Mouse (Mus musculus): ENCODE measurements around the gene Bcl2l10. TPM values are rescaled to one million over a fixed set of nuclear protein-coding genes. Genes with fewer than 3 reads are reported as not detected.
"Not testable (repeated sequence)": the region's sequence is repeated elsewhere in the genome, so short reads cannot be mapped to it uniquely, and the experiment has no call there.

The Bcl2l10 gene
- total RNA-seq, 2 experiments from 2014 or later = not detected

GRCm38 (mm10) chr9:75334440-75334839 lies 13.1 kb upstream of the Bcl2l10 start:
- no peak for DNase-seq (ENCODE audit: low spot score in 2 of 2)
- intact Hi-C loops (cut with DNase I) = no loop called here

- intact Hi-C loops (cut with DNase I) = no loop called here
Observed at GRCm38 (mm10) chr9:75338016-75338415, 9.5 kb upstream of the Bcl2l10 start.

GRCm38 (mm10) chr9:75342433-75342832 lies 5.1 kb upstream of the Bcl2l10 start:
- intact Hi-C loops (cut with DNase I) = no loop called here
- no peak for DNase-seq (ENCODE audit: low spot score in 2 of 2)

More at GRCm38 (mm10) chr9:75338016-75338415, 9.5 kb upstream of the Bcl2l10 start:
- peak; percentile 64 to 78 for DNase-seq (ENCODE audit: low spot score in 2 of 2)

- intact Hi-C loops (cut with DNase I) = no loop called here
Observed at GRCm38 (mm10) chr9:75348066-75348465, 508 bp downstream of the Bcl2l10 start.

GRCm38 (mm10) chr9:75348641-75349040 lies 1.1 kb downstream of the Bcl2l10 start:
- DNase-seq (ENCODE audit: low spot score in 2 of 2) = no peak
- intact Hi-C loops (cut with DNase I) = no loop called here

More at GRCm38 (mm10) chr9:75348066-75348465, 508 bp downstream of the Bcl2l10 start:
- no peak for DNase-seq (ENCODE audit: low spot score in 2 of 2)

- DNase-seq (ENCODE audit: low spot score in 2 of 2) = no peak
- intact Hi-C loops (cut with DNase I) = no loop called here
Observed at GRCm38 (mm10) chr9:75353094-75353493, 5.5 kb downstream of the Bcl2l10 start.

GRCm38 (mm10) chr9:75355783-75356182 lies 8.2 kb downstream of the Bcl2l10 start:
- DNase-seq (ENCODE audit: low spot score in 2 of 2) = no peak
- intact Hi-C loops (cut with DNase I) = no loop called here

GRCm38 (mm10) chr9:75357087-75357654 lies 9.6 kb downstream of the Bcl2l10 start:
- peak; percentile 34 to 52 for DNase-seq (ENCODE audit: low spot score in 2 of 2)
- intact Hi-C loops (cut with DNase I) = no loop called here

GRCm38 (mm10) chr9:75361699-75362098 lies 14.1 kb downstream of the Bcl2l10 start:
- DNase-seq (ENCODE audit: low spot score in 2 of 2) = no peak
- intact Hi-C loops (cut with DNase I) = loop anchor here (2.0 kb wide), 1 partner anchor 79 kb away; the partner anchor contains the start of gene Leo1

- DNase-seq (ENCODE audit: low spot score in 2 of 2) = no peak
- intact Hi-C loops (cut with DNase I) = no loop called here
Observed at GRCm38 (mm10) chr9:75362201-75362600, 14.6 kb downstream of the Bcl2l10 start.

GRCm38 (mm10) chr9:75363001-75363400 lies 15.4 kb downstream of the Bcl2l10 start:
- intact Hi-C loops (cut with DNase I) = no loop called here
- DNase-seq (ENCODE audit: low spot score in 2 of 2) = no peak

GRCm38 (mm10) chr9:75363702-75364101 lies 16.1 kb downstream of the Bcl2l10 start:
- DNase-seq (ENCODE audit: low spot score in 2 of 2); intact Hi-C loops (cut with DNase I): not testable (repeated sequence)

GRCm38 (mm10) chr9:75365195-75365594 lies 17.6 kb downstream of the Bcl2l10 start:
- no peak for DNase-seq (ENCODE audit: low spot score in 2 of 2)
- intact Hi-C loops (cut with DNase I) = no loop called here

GRCm38 (mm10) chr9:75366191-75366590 lies 18.6 kb downstream of the Bcl2l10 start:
- intact Hi-C loops (cut with DNase I) = no loop called here
- DNase-seq (ENCODE audit: low spot score in 2 of 2) = no peak

- intact Hi-C loops (cut with DNase I) = no loop called here
- DNase-seq (ENCODE audit: low spot score in 2 of 2) = no peak
Observed at GRCm38 (mm10) chr9:75368779-75369178, 21.2 kb downstream of the Bcl2l10 start.

GRCm38 (mm10) chr9:75375606-75376005 lies 28.0 kb downstream of the Bcl2l10 start:
- no peak for DNase-seq (ENCODE audit: low spot score in 2 of 2)
- intact Hi-C loops (cut with DNase I) = no loop called here

- no peak for DNase-seq (ENCODE audit: low spot score in 2 of 2)
- intact Hi-C loops (cut with DNase I) = no loop called here
Observed at GRCm38 (mm10) chr9:75376428-75376827, 28.9 kb downstream of the Bcl2l10 start.

- intact Hi-C loops (cut with DNase I) = no loop called here
Observed at GRCm38 (mm10) chr9:75378774-75379173, 31.2 kb downstream of the Bcl2l10 start.

GRCm38 (mm10) chr9:75382825-75383224 lies 35.3 kb downstream of the Bcl2l10 start:
- intact Hi-C loops (cut with DNase I) = no loop called here
- DNase-seq (ENCODE audit: low spot score in 2 of 2) = no peak

More at GRCm38 (mm10) chr9:75378774-75379173, 31.2 kb downstream of the Bcl2l10 start:
- DNase-seq (ENCODE audit: low spot score in 2 of 2) = no peak

- DNase-seq (ENCODE audit: low spot score in 2 of 2) = no peak
- intact Hi-C loops (cut with DNase I) = no loop called here
Observed at GRCm38 (mm10) chr9:75383785-75384184, 36.2 kb downstream of the Bcl2l10 start.

- no peak for DNase-seq (ENCODE audit: low spot score in 2 of 2)
- intact Hi-C loops (cut with DNase I) = no loop called here
Observed at GRCm38 (mm10) chr9:75384337-75384962, 36.9 kb downstream of the Bcl2l10 start.
